Mouse (Mus musculus) liver, postnatal 0 days (tissue): ENCODE results near the gene Prnd.
A peak's percentile ranks its signal among the peaks of the same experiment; 100 is the strongest.

Source experiments
- CTCF ChIP-seq: sonication (generic); IDR thresholded peaks from 2 replicates; pipeline ENCODE4 v1.5.1; 2016; ENCODE audit warnings: antibody characterized with exemption, low read depth
- EP300 ChIP-seq: IDR thresholded peaks from 2 replicates; pipeline ENCODE4 v1.6.1; 2016; ENCODE audit warnings: antibody characterized with exemption, low read depth, mild to moderate bottlenecking

GRCm38 (mm10) chr2:131939404-131940111, 11.1 kb upstream of the Prnd start:
- TF ChIP-seq CTCF = peak; percentile 87
- TF ChIP-seq EP300 = no peak
